Mouse (Mus musculus) olfactory bulb, adult 2 months (tissue): Measurements from ENCODE around the gene Dpy19l1.

Experiments used
- CTCF ChIP-seq: fragments of 200-500 bp; IDR thresholded peaks from 2 replicates; pipeline ENCODE4 v1.5.1; 2012; ENCODE audit warnings: low read depth, mild to moderate bottlenecking, low read length, moderate library complexity; ENCODE audit not compliant: insufficient read depth
- POLR2A ChIP-seq: fragments of 200-500 bp; IDR thresholded peaks from 2 replicates; pipeline ENCODE4 v1.6.1; 2012; ENCODE audit warnings: mild to moderate bottlenecking, low read depth, low read length, moderate library complexity; ENCODE audit not compliant: insufficient read depth

DNA sequence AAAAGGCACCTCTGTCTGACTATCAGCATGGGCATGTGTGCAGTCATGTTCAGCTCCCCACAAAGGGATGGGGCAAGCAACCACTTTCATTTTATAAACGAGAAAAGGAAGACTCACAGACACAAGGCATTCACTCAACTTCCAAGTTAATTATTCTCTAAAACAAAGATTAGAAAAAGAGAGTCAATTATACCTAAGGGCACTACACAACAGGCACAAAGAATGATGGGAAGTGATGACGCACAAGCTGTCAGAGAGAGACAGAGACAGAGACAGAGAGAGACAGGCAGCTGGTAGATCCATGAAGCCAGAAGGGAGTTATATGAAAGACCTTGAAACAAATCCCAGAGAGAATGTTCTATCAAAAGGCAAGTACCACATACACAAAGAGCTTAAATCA lies 68.0 kb downstream of the Dpy19l1 start:
- TF ChIP-seq CTCF (no peak), POLR2A (no peak)
